Mouse (Mus musculus): ENCODE data around the gene Myo7a. TPM values are rescaled to one million over a fixed set of nuclear protein-coding genes. Genes with fewer than 3 reads are reported as not detected.

Gene Myo7a
- polyA plus RNA-seq, 1 experiment, result 3.3 TPM

- Histone ChIP-seq H3K4me1 (ENCODE audit: control insufficient read depth, insufficient read depth, insufficient read length, low read length) (no peaks in the 10 kb centered on the region), H3K4me3 (ENCODE audit: insufficient read depth, low read depth, low read length) (no peak overlapping the region), H3K27ac (replicated peaks; ENCODE audit: low read depth, low read length) (no peak overlapping the region)
Measured at GRCm38 (mm10) chr7:98097557-98097956, 21.8 kb downstream of the Myo7a start.

DNA sequence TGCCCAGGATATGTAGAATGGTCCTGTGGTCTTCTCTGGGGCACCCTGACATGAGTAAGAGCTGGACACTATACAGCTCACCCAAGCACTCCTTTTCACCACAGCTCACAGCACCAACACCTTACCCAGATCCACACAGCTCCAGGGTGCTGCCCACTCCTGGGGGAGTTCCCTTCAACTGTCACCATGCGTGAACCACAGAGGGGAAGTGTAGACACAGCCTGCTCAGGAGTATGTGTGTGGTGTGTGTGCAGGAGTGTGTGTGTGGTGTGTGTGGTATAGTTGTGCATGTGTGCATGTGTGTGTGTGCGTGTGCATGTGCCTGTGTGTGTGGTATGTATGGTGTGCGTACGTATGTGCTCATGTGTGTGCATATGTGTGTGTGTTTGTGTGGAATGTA, 23.5 kb downstream of the Myo7a start:
- Histone ChIP-seq H3K27ac (replicated peaks; ENCODE audit: low read depth, low read length) (no peak overlapping the region), H3K4me1 (ENCODE audit: control insufficient read depth, insufficient read depth, insufficient read length, low read length) (no peaks in the 10 kb centered on the region), H3K4me3 (ENCODE audit: insufficient read depth, low read depth, low read length) (no peak overlapping the region)

DNA sequence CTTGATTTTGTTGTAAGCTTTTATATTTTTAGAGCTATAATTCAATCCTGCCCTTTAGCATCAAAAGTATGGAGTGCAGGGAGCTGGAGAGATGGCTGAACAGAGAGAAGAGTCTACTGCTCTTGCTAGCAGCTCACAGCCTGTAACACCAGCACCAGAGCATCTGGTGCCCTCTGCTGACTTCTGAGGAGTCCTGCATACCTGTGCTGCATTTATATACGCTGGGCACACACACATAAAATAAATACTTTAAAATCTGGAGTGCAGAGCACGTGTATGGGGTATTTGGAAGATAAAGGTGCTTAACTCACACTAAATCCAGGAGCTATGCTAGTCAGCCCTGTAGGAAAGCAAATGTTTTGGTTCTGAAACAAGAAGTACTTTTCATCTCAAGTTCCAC, 33.0 kb downstream of the Myo7a start:
- peaks cover 6% of the 10 kb centered on the region for H3K4me1 ChIP-seq (ENCODE audit: control insufficient read depth, insufficient read depth, insufficient read length, low read length)
- H3K4me3 ChIP-seq (ENCODE audit: insufficient read depth, low read depth, low read length), result no peak overlapping the region
- no peak overlapping the region for H3K27ac ChIP-seq (replicated peaks; ENCODE audit: low read depth, low read length)

DNA sequence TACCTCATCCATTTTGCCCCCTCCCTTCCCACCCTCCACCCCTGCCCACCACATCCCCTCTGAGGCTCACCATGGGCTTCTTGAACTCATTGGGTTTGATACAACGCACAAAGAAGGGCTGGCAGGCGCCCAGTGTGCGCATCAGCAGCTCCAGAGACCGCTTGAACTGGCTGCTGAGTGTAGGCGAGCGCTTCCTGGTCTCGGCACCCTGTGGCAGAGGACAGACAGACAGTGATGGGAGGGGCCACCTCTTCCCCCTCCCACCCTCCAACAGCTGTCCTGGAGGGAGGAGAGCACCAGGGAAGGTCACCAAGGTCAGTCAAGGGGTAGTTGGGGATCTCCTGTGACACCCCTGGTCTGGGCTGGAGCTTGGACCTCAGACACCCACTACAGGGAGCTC, 34.0 kb downstream of the Myo7a start:
- Histone ChIP-seq H3K4me3 (ENCODE audit: insufficient read depth, low read depth, low read length) (peak overlapping the region; percentile 49), H3K4me1 (ENCODE audit: control insufficient read depth, insufficient read depth, insufficient read length, low read length) (peaks cover 6% of the 10 kb centered on the region), H3K27ac (replicated peaks; ENCODE audit: low read depth, low read length) (no peak overlapping the region)

GRCm38 (mm10) chr7:98084541-98085293, 34.6 kb downstream of the Myo7a start:
- Histone ChIP-seq H3K4me1 (ENCODE audit: control insufficient read depth, insufficient read depth, insufficient read length, low read length) (peaks cover 6% of the 10 kb centered on the region), H3K27ac (replicated peaks; ENCODE audit: low read depth, low read length) (peak overlapping the region; percentile 74), H3K4me3 (ENCODE audit: insufficient read depth, low read depth, low read length) (peak overlapping the region; percentile 49)

DNA sequence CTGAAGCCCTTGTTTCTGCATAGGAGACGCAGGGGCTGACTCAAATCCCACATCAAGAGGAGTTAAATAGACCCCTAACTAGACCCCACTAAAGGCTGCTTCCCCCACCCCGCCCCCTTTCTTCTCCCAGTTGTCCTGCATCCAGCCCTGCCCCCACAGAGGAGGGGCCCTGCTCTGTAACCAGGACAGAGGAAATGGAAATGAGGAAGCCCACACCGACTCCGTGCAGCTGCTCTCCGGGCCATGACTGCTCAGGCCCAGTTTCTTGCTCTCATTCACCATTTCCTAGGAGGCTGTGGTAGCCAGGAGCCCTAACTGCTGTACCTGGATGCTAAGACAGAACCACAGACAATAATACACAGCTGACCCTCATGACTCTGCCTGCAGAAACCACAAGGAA, 36.9 kb downstream of the Myo7a start:
- Histone ChIP-seq H3K4me1 (ENCODE audit: control insufficient read depth, insufficient read depth, insufficient read length, low read length) (peaks cover 6% of the 10 kb centered on the region), H3K4me3 (ENCODE audit: insufficient read depth, low read depth, low read length) (no peak overlapping the region), H3K27ac (replicated peaks; ENCODE audit: low read depth, low read length) (no peak overlapping the region)

DNA sequence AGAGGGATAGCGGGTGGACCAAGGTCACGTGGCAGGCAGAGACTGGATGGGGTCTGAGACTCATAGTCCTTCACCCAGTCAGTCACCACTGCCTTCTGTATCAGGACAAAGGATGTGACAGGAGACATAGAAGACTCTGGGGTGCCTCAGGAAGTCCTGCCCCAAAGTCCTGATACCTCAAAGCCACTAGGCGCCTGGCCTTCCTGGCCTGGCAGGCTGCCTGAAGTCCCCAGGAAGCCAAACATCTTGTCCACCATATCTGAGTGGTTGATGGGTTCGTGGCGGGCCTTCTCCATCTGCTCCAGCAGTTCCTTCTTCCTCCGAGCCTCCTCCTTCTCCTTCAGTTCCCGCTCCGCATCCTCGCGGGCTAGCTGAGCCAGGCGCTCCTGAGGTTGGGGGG, 41.9 kb downstream of the Myo7a start:
- no peaks in the 10 kb centered on the region for H3K4me1 ChIP-seq (ENCODE audit: control insufficient read depth, insufficient read depth, insufficient read length, low read length)
- no peak overlapping the region for H3K27ac ChIP-seq (replicated peaks; ENCODE audit: low read depth, low read length)
- no peak overlapping the region for H3K4me3 ChIP-seq (ENCODE audit: insufficient read depth, low read depth, low read length)

DNA sequence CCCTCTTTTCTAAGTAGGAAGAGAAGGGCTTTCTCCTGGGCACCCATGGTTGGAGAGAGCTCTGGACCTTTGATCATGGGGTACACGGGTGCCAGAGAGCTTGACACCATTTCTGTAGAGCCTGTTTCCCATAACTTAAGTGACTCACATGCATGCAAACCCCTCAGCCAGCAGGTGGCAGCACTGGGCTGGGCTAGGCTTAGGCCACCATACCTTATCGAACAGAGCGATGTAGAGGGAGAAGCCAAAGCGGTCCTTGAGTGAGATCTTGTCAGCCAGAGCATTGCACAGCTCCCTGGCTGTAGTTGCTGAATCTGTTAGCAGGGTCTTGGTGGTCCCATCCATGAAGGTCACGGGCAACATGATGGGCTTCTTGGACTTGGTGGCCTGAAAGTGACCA, 47.7 kb downstream of the Myo7a start:
- no peak overlapping the region for H3K27ac ChIP-seq (replicated peaks; ENCODE audit: low read depth, low read length)
- no peak overlapping the region for H3K4me3 ChIP-seq (ENCODE audit: insufficient read depth, low read depth, low read length)
- H3K4me1 ChIP-seq (ENCODE audit: control insufficient read depth, insufficient read depth, insufficient read length, low read length), result no peaks in the 10 kb centered on the region

GRCm38 (mm10) chr7:98066229-98066628, 53.1 kb downstream of the Myo7a start:
- H3K4me3 ChIP-seq (ENCODE audit: insufficient read depth, low read depth, low read length), result no peak overlapping the region
- no peaks in the 10 kb centered on the region for H3K4me1 ChIP-seq (ENCODE audit: control insufficient read depth, insufficient read depth, insufficient read length, low read length)
- no peak overlapping the region for H3K27ac ChIP-seq (replicated peaks; ENCODE audit: low read depth, low read length)

- Histone ChIP-seq H3K4me3 (ENCODE audit: insufficient read depth, low read depth, low read length) (no peak overlapping the region), H3K4me1 (ENCODE audit: control insufficient read depth, insufficient read depth, insufficient read length, low read length) (no peaks in the 10 kb centered on the region), H3K27ac (replicated peaks; ENCODE audit: low read depth, low read length) (no peak overlapping the region)
Measured at GRCm38 (mm10) chr7:98054942-98055341, 64.4 kb downstream of the Myo7a start.

DNA sequence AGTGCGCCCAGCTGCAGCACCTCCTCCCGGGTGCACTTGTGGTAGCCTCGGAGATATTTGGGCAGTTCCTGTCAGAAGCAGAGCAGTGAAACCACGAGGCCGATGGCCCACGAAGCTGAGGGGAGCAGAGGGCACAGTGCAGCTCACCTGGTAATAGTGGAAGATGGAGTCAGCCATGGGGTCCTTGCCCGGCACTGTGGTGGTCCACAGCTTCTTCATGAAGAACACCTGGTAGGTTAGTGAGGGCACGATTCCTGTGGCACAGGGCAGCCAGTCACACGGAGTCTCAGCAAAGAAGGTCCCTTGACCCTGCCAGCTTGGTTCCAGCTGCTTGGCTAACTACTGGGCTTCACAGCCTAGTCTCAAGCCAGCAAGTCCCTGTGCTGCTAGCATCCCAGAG, 64.9 kb downstream of the Myo7a start:
- Histone ChIP-seq H3K4me3 (ENCODE audit: insufficient read depth, low read depth, low read length) (no peak overlapping the region), H3K27ac (replicated peaks; ENCODE audit: low read depth, low read length) (no peak overlapping the region)

GRCm38 (mm10) chr7:98051980-98052379, 67.3 kb downstream of the Myo7a start:
- no peaks in the 10 kb centered on the region for H3K4me1 ChIP-seq (ENCODE audit: control insufficient read depth, insufficient read depth, insufficient read length, low read length)
- H3K27ac ChIP-seq (replicated peaks; ENCODE audit: low read depth, low read length), result no peak overlapping the region
- H3K4me3 ChIP-seq (ENCODE audit: insufficient read depth, low read depth, low read length), result no peak overlapping the region

More for the DNA sequence above, 64.9 kb downstream of the Myo7a start:
- H3K4me1 ChIP-seq (ENCODE audit: control insufficient read depth, insufficient read depth, insufficient read length, low read length), result no peaks in the 10 kb centered on the region

GRCm38 (mm10) chr7:98048101-98048824, 71.1 kb downstream of the Myo7a start:
- Histone ChIP-seq H3K4me3 (ENCODE audit: insufficient read depth, low read depth, low read length) (no peak overlapping the region), H3K4me1 (ENCODE audit: control insufficient read depth, insufficient read depth, insufficient read length, low read length) (no peaks in the 10 kb centered on the region), H3K27ac (replicated peaks; ENCODE audit: low read depth, low read length) (no peak overlapping the region)

DNA sequence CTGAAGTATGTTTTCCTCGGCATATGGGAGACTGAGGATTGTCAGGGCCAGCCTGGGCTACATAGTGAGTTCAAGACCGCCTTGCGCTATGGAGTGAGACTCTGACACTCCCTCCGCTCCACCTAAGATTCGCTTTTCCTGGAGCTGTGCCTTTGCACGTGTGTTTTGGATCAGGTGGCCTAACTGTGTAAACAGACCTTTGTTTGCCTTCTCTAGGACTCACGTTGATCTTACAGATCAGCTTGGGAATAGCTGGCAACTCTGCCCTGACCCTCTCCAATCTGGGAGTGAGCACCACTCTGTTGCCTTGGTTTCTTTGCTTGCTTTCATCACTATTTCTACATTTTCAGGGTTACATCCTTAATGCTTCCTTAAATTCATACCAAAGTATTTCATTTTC, 116.7 kb downstream of the Myo7a start:
- Histone ChIP-seq H3K4me1 (ENCODE audit: control insufficient read depth, insufficient read depth, insufficient read length, low read length) (no peaks in the 10 kb centered on the region), H3K4me3 (ENCODE audit: insufficient read depth, low read depth, low read length) (no peak overlapping the region), H3K27ac (replicated peaks; ENCODE audit: low read depth, low read length) (no peak overlapping the region)

All from brown adipose tissue, adult 24 weeks (tissue).